Comparison of ENCODE assay signal across 10 mouse cellular contexts in the genomic region with DNA sequence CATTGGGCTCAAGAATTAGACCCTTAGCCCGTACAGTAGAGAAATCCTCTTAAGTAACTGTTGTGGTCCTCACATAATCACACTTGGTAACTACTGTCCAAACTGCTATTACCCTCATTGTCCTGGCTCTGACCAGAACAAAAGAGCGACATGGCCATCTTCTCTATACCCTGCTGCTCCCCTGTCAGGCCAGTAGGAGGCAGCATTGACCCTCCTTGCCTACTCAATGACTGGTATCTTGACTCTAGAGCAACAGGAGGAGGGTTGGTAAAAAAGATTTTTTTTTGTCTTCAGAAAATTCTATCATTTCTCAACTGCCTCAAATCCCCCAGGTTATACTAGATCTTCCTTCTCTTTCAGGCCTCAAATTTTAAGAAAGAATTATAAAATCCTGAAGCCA.
DNase-seq lines count a peak whose midpoint lies in the region; ATAC-seq and TF ChIP-seq lines count a peak whose summit lies in the region.
"Had no signal": no experiment of that assay in that cellular context is flagged by ENCODE, and none has a peak within 500 bp of the region (broad histone marks: within the 10 kb centered on the region; RNA-seq: fewer than 3 reads in every experiment).

No protein-coding gene starts in this region.

- DNase-seq in heart, postnatal 0 days (ENCODE audit: low spot score): peak; percentile 26
- DNase-seq in A20 (ENCODE audit: low read depth, low spot score): peak; percentile 39
- DNase-seq in R1 (ENCODE audit: low read depth, low spot score): peak; percentile 75
- DNase-seq in cerebellum, postnatal 10 days: peak; percentile 65 to 69
- DNase-seq in kidney, postnatal 36 days: peak; percentile 20 to 54
- DNase-seq in testis, postnatal 10 days (ENCODE audit: low spot score): peak; percentile 50
- DNase-seq in frontal cortex, postnatal 25 days (ENCODE audit: low spot score in 2 of 2): no peak

- no peak overlapping the region for H3K27ac ChIP-seq in heart, postnatal 0 days (ENCODE audit: low read depth)
- no peak overlapping the region for H3K27ac ChIP-seq in heart, embryonic 11.5 days (ENCODE audit: low read depth, low read length)
- H3K27ac ChIP-seq: embryonic facial prominence, embryonic 13.5 days; limb, embryonic 13.5 days had no signal

- H3K9ac ChIP-seq in heart, postnatal 0 days (replicated peaks; ENCODE audit: low read depth, low read length): no peak overlapping the region
- no peak overlapping the region for H3K9ac ChIP-seq in heart, embryonic 11.5 days (ENCODE audit: low read depth, low read length)
- H3K9ac ChIP-seq: embryonic facial prominence, embryonic 13.5 days; limb, embryonic 13.5 days had no signal

- no peaks in the 10 kb centered on the region for H3K36me3 ChIP-seq in heart, postnatal 0 days (replicated peaks; ENCODE audit: control insufficient read depth, insufficient read depth, low read length)
- H3K36me3 ChIP-seq in heart, embryonic 11.5 days (ENCODE audit: control insufficient read depth, insufficient read depth, low read length): no peaks in the 10 kb centered on the region
- H3K36me3 ChIP-seq: embryonic facial prominence, embryonic 13.5 days; limb, embryonic 13.5 days had no signal

- no peaks in the 10 kb centered on the region for H3K27me3 ChIP-seq in heart, postnatal 0 days (ENCODE audit: control insufficient read depth, insufficient read depth, low read length)
- no peaks in the 10 kb centered on the region; the same call in 1 of the 2 replicates for H3K27me3 ChIP-seq in heart, embryonic 11.5 days (ENCODE audit: control insufficient read depth, insufficient read depth, low read length)
- H3K27me3 ChIP-seq: embryonic facial prominence, embryonic 13.5 days; limb, embryonic 13.5 days had no signal

- H3K4me1 ChIP-seq in heart, postnatal 0 days (ENCODE audit: control insufficient read depth, insufficient read depth): no peaks in the 10 kb centered on the region
- no peaks in the 10 kb centered on the region for H3K4me1 ChIP-seq in heart, embryonic 11.5 days (ENCODE audit: control insufficient read depth, insufficient read depth, low read length)
- H3K4me1 ChIP-seq: embryonic facial prominence, embryonic 13.5 days; limb, embryonic 13.5 days had no signal

- H3K4me3 ChIP-seq in heart, postnatal 0 days (ENCODE audit: low read depth, low read length): no peak overlapping the region
- no peak overlapping the region for H3K4me3 ChIP-seq in heart, embryonic 11.5 days (ENCODE audit: low read depth, low read length)
- H3K4me3 ChIP-seq: embryonic facial prominence, embryonic 13.5 days; limb, embryonic 13.5 days had no signal

- TF ChIP-seq CTCF in heart, postnatal 0 days (IDR thresholded peaks at IDR 0.05; ENCODE audit: low read depth): peak; percentile 88

- H3K4me2 ChIP-seq in heart, postnatal 0 days (ENCODE audit: low read depth, low read length): no peak overlapping the region
- no peak overlapping the region for H3K4me2 ChIP-seq in heart, embryonic 11.5 days
- H3K4me2 ChIP-seq: embryonic facial prominence, embryonic 13.5 days; limb, embryonic 13.5 days had no signal

- 41% methylated on average over 2 of the region's 2 CpGs for WGBS in heart, postnatal 0 days
- 58% methylated on average over 2 of the region's 2 CpGs for WGBS in heart, embryonic 11.5 days (ENCODE audit: insufficient replicate concordance)

- no peaks in the 10 kb centered on the region for H3K9me3 ChIP-seq in heart, postnatal 0 days (replicated peaks; ENCODE audit: control insufficient read depth, low read length)
- H3K9me3 ChIP-seq in heart, embryonic 11.5 days (replicated peaks; ENCODE audit: control insufficient read depth, low read length): no peaks in the 10 kb centered on the region
- H3K9me3 ChIP-seq: embryonic facial prominence, embryonic 13.5 days; limb, embryonic 13.5 days had no signal

- no peak for TF ChIP-seq EP300 in heart, postnatal 0 days (IDR thresholded peaks at IDR 0.05; ENCODE audit: low read depth)

- ATAC-seq in heart, postnatal 0 days (ENCODE audit: insufficient read depth, low read depth): no peak
- no peak for ATAC-seq in heart, embryonic 11.5 days (replicated peaks; ENCODE audit: insufficient number of reproducible peaks, low FRiP score, low TSS enrichment)

Comparison
In these comparisons a context has a peak if more than half of its experiments do, and no peak if none do; other contexts are left out.
1. DNase-seq: peak in heart, postnatal 0 days (single experiment), A20 (single experiment), R1 (single experiment), cerebellum, postnatal 10 days (2 of 2), kidney, postnatal 36 days (2 of 2) and testis, postnatal 10 days (single experiment); none in frontal cortex, postnatal 25 days (0 of 2).